Mouse (Mus musculus) inflammation-experienced regulatory T-cells, adult 6 months (primary cell): ENCODE measurements around the gene Rad51d. TPM values are rescaled to one million over a fixed set of nuclear protein-coding genes. Genes with fewer than 3 reads are reported as not detected.
A peak's percentile ranks its signal among the peaks of the same experiment; 100 is the strongest.

ENCODE experiments used
- ATAC-seq: one replicate; pipeline ENCODE4 v1.8.0; 2017
- polyA plus RNA-seq, 3 experiments: library from polyadenylated mRNA; unstranded; fragments of 100-300 nt; shearing (Covaris generic); gene quantifications; one replicate each; pipeline ENCODE4 v1.2.1; 2017

Rad51d gene
- polyA plus RNA-seq, 3 experiments from 2014 or later, result 25.9 to 32.4 (median 30.9) TPM

DNA sequence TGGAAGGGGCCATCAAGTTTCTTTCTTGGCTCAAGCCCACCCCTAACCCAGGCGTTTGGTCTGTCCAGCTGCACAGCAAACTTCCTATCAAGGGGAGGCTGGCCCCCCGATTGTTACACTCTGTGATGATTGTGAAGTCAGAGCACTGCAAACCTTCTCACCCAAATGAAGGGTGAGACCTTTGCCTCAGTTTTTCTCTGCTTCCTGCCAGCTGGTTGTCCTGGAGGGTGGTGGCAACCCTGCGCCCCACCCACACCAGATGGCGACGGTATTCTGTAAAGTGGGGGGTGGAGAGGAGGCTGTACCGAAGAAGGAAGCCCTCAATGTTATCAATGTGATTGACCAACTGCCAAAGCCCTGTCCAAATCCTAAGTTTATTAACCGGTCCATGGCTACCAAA lies 1.5 kb upstream of the Rad51d start, which contains the start of gene Fndc8:
Gene Fndc8 (plus strand): TSS at position 189 of the 400 bp plus-strand sequence.
- no peak for ATAC-seq

DNA sequence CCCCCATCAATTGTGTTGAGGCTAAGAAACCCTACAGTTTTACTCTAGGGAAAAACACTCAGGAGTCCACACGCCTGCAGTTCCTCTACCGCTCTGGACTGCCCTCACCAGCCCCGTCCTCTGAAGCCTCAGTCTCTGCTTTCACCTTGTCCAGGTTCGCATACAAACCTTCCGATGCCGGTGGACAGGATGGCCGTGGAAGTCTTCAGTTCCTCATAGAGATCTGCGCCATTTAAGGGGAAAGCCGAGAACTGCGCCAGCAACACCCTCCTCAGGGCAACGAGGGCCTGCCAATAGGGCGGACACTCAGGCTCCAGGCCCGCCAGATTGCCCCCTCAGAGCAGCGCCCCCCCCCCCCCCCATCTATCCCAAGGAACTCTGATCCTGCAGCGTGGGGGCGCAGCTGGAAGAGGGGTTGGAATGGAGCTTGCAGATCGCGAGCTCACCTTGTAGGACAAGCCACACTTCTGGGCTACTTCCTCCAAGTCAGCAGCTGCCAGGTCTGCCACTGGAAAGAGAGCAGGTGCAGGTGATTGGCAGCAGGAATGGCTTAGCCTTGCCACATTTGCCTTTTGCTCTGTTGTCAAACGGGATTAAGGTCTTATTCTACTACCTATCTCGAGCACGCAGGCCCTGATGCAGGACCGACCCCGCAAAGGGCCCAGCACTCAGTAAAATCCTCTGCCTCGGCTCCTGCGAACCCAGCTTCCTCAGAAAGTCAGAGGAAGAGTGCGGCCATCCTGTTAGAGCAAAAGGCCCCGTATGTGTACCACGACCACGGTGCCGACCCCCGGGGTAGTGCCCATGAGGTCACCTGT lies 681 bp downstream of the Rad51d start:
- peak; percentile 47 for ATAC-seq

DNA sequence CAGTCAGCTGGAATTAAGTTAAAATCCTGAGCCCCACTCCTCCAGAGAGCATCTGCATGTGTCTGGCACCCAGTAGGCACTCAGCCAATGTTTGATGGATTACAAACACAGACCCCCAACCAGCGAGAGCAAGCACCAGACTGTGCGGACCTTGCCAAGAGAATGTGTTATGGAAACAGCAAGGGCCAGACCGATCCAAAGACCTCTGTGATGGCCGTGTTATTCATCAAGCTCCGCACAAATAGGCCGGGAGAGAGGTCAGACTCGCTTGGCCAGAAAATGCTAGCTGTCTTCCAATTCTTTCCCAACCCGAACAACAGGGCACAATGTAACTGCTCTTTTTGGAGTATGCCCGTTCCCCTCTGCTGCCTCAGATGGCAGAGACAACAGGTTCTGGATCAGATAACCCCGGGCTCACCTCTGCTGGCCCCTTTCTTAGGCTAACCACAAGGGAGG lies 1.9 kb downstream of the Rad51d start:
- ATAC-seq, result no peak

DNA sequence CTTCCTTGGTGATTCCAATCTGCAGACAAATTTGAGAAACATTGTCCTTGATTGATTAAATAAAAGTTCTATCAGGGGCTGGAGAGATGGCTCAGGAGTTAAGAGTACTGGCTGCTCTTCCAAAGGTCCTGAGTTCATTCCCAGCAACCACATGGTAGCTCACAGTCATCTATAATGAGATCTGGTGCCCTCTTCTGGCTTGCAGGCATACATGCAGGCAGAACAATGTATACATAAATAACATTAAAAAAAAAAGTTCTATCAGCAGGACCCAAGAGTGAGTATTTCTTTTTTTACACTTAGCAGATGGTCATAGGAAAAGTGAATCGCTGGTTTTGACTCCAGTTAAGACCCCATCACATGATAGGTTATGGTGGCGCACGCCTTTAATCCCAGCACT lies 3.9 kb downstream of the Rad51d start:
- ATAC-seq, result no peak

DNA sequence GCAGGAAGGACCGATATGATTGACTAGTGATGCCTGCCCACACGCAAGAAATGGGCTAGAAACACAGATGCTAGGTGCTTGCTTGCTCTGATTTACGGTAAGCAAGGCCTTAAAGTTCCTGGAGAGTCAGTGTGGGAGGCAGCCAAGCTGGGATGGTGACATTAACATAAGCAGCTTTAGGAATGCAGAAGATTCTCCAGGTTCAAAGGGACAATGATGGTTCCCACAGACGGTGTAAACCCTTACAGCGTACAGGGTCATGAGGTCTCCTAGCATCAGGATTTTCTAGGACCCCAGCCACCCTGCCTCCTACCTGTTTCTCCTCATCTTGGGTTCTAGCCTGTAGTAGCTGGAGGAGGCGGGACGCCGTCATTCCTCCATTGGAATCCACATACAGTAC lies 7.2 kb downstream of the Rad51d start:
- ATAC-seq, result no peak

DNA sequence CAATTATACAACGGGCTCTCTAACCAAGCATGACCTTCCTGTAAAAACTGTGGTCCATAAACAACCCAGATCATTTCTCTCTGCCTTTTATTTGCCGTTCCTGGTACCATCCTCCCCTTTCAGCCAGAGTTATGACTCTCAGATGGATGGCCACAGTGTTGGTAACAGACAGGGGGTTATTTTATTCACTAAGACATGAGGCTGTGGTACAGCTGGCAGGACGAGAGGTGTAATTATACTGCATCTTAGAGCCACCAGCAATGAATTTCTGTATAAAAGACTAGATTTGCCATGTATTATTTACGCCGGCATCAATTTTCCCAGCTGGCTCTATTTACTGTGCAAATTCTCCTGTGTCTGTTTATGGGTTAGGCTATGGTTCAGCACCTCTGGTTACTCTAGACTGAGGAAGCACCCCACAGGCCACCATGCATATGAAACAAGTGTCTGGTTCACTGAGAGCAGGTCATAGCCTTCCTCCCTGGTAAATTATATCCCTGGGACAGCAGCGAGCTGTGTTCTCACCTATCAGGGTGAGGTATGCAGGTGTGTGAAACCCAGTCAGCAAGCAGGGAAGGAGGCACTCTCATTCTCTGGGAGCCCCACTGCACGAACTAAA lies 12.6 kb downstream of the Rad51d start:
- ATAC-seq, result no peak

DNA sequence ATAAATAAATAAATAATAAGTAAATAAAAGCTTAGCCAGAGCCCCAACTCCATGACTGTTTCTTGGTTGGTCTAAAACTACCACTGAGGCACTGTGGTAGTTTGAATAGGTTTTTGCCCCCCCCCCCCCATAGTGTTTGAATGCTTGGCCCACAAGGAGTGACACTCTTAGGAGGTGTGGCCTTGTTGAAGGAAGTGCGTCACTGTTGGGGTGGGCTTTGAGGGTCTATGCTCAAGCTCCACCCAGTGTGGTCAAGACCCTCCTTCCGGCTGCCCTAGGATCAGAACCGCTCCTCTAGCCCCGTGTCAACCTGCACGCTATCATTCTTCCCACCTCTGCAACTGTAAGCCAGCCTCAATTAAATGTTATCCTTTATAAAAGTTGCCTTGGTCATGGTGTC lies 14.8 kb downstream of the Rad51d start:
- no peak for ATAC-seq

DNA sequence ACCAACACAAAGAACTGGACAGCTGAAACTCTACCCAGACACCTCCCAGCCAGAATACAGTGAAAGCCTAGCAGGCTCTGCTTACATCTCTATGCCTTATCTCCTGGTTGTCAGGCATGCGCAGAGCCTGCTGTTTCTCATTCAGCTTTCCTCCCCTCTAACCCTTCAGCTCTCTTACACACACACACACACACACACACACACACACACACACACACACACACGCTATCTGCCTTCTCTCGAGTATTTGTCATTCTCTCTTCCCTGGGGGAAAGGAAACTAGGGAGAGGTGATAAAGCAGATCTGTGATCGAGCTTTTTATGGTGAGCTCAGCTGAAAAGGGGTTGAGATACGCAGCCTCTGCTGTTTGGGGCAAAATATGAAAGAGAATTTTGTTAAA lies 15.5 kb downstream of the Rad51d start:
- no peak for ATAC-seq

DNA sequence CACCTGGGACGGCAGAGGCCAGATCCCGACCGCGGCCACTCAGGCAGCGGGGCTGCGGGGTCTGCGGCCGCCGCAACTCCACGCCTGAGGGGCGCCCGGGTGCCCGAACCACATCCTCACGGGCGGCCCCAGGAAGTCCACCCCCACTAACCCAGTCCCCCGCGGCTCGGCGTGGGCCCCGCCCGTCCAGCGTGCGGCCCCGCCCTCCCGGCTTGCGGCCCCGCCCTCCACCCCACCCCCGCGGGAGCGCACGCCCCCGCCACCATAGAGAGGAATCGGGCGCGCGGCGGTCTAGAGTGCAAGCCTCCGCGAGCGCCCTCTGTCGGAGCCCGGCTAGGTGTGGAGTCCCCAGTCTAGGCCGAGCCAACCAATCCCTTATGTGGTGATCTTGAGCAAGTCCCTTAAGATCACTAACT lies 19.4 kb downstream of the Rad51d start, which contains the start of gene Rffl:
Gene Rffl (minus strand): TSS at position 180 of the 416 bp plus-strand sequence.
- peak; percentile 82 for ATAC-seq

DNA sequence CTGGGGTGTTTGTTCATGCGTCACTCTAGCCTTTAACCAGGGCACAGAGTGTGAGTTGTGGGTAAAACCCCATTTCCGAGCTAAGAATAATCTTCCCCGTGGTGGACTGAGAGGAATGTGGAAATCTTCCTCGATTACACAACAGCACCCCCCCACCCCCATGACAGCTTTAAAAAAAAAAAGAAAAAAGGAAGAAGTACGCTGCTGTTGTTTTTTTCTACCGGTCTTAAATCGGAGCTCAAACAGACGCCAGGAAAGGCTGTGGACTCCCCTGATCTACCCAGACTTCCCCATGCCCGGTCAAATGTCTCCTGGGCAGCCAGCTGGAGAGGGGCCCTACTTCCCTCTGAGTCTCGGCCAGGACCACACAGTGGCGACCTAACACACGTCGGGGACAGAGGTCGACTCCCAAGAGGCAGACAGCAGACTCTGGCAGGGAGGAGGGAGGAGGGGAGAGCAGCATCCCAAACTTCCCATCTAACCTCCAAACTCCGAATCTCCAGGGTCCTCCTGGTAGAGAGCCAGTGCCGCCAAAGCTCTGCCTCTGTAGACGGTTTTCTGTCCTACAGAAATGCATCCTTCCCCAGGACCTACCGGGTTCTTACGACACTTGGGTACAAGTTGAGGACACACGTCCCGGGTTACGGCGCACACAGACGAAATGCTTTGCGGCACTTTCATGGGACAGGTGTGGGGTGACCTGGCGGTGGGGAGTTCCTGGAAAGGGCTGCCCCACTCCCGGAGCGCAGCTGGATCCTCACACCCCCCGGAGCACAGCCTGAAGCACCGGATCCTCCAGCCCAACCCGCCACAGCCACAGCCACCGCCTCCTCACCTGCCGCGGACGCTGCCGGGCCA lies 20.0 kb downstream of the Rad51d start:
- ATAC-seq, result peak; percentile 62

DNA sequence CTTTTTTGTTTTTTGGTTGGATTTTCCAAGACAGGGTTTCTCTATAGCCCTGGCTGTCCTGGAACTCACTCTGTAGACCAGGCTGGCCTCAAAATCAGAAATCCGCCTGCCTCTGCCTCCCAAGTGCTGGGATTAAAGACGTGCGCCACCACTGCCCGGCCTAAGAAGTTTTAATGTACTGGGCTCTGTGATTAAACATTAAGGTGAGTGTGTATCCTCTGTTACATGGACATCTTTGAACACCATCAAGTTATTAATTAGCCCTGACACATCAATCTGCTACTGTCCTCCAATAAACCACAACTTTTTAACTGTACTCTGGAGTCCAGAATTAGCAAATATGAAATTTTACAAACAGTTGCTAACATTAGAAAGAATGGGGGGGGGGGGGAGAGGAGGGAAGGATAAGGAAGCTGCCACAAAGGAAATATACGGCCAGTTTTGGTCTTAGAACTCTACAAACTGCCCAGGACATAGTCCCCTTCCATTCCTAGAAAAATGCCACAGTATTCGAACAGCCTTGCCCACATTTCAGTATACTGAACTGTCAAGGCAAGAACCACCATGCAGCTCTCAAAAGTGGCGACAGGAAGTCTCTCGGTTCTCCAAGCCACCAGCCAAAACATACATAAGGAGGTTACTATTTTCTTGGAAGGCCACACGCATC lies 20.8 kb downstream of the Rad51d start:
- no peak for ATAC-seq

DNA sequence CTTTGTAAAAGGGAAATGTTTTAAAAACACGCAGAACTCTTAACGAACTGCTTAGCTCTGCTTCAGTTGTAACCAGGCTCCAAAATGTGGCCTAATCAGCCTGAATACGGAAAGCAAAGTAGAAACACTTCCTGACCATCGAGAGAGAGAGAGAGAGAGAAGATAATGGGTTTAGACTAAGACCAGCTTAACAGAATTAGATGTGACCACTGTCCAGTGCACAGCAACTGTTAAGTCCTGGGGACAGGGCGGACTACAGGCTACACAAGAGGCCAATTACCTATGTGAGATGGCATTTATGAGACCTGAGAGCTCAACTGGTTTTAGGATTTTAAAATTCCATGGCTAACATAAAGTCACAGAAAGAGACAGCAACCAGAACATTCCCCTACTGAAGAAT lies 22.5 kb downstream of the Rad51d start:
- ATAC-seq, result no peak

DNA sequence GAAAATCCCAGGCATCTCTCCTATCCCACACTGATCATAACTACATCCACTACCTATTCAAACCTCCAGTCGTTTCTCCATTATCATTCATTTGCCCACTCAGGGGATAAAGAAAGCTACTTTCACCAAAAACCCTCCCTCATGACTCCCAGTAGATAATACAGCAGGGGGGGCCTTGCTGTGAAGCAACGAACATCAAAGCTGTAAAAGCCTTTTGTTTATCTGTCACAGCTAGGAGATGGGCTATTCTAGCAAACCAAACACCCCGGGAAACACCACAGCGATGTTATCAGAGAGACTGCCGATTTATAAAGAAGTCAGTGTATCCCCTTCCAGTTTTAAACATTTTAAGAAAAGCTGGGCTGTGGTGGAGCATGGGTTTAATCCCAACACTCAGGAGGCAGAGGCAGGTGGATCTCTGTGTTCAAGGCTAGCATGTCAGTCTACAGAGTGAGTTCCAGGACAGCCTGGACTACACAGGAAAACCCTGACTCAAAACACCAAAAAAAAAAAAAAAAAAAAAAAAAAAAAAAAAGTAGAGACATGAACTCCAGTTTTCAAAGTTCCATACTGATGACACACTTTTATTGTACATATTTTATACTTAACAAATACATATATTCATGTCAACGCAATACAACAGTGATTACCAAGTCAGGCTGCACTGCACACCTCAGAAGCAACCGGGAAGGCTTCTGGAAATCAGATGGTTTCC lies 23.4 kb downstream of the Rad51d start:
- ATAC-seq, result no peak

DNA sequence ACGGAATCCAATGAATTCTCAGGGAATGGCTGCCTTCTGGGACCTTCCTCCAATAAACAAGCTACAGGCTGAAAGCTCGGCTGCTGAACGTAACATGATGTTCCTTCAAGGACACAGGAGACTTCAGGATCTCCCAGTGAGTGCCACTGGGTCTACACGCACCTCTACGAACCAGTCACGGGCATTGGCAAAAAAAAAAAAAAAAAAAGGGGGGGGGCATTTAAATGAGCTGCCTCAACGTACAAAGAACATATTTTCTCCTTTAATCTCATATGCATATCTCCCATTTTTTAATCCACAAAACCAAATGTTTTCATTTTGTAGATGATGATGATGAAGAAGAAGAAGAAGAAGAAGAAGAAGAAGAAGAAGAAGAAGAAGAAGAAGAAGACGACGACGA lies 24.5 kb downstream of the Rad51d start:
- ATAC-seq, result no peak

DNA sequence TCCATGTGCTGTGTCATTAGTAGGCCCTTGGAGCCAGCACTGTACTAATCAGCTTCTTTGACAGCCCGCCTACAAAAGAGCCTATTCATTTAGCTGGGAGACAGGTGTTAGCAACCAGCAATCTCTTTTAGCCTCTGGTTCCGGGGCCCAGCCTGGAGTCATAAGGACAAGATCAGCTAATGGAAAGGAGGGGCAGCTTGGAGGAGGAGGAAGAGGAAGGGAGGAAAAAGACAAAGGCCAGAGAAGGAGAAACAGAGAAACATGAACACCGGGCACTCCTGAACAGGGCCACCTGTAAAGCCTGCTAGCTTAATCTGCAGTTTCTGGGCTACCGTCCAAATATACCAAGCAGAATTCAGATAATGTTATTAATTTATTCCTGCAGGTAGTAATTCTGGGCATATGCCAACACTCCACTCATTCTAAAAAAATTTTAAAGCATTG lies 26.9 kb downstream of the Rad51d start:
- no peak for ATAC-seq

DNA sequence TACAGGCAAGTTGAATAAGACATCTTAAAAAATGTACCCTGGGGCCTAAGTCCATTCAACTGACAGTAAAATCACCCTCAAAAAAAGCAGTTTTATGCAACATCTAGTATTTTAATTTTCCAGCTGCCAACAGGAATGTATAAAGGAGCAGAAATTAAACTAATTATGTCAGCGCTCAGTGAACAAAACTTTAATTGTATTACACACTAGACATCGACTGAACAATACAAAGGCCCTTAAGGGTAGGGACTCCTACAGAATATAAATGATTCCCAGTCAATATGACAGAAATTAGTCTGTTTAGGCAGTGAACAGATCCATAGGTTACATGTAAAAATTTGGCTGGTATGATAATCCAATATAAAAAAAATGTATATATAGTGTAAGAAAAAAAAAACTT lies 27.4 kb downstream of the Rad51d start:
- no peak for ATAC-seq

DNA sequence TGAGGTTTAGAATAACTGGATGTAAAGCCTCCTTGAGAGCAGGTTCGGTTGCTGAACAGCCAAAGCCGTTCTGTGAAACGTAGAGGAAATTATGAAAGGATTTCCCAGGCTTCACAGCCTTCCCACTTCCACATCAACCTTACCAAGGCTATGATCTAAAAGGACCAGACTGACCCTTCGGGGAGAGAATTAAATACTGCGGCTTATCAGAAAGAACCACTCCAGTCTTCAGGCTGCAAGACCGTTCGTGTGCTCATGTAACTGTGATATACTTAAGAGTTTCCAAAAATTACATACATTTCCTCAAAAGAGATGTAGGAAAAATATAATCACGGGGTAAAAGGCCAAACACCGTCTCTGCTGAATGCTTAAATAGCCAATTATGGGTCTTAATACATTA lies 27.8 kb downstream of the Rad51d start:
- no peak for ATAC-seq

DNA sequence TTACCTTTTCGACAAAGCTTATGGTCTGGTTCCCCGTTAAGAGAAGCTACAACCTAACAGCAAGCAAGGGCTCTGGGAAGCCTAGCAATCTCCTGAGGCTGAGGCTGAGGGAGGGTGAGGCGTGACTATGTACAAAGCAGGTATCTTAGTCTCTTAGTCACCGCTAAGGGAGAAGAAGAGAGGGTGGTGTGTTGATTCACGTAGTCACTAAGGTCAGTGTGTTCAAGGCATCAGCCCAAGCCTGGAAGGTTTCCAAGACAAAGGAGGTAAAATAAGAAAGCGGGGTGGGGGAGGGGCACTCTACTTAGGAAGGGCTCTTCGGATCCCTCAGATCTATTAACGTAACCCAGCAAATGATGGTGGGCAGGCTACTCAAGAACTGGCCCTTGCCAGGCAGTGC lies 28.9 kb downstream of the Rad51d start:
- no peak for ATAC-seq

DNA sequence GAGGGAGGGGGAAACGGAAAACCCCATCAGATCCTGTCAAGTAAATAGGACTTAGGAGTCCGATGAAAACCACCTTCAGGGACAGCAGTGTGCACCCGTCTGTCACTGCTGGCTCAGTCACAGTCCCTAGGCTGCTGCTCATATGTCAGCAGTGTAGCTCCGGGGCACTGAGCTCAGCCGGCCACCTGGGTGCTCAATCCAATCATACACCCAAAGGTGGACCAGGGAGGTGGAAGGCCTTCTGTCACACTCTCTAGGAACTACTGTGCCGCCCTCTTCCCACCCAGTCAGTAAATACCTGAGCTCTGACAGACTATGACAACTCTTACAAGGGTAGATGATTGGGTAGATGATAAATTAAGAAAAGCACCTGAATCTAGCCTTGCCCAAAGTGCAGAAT lies 29.7 kb downstream of the Rad51d start:
- no peak for ATAC-seq

DNA sequence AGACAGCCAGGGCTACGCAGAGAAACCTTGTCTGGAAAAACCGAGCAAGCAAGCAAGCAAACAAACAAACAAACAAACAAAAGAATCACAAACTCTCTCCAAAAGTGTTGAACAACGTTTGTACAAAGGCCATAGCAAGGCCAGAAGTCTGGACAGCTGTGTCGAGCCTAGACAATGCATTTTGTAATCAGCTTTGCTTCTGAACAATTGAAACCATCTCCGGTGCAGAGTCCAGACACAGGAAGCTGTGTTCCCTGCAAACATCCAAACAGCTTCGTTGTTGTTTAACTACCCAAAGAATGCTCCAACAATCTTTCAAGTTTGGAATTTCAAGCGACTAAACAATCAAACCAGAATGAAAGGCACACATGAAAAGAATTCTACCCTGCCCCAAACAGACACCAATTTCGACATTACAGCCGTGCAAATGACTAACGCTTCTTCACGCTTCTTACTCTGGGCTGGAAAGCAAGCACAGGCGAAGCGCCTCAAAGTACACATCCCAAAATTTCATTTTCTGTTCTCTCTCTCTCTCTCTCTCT lies 33.0 kb downstream of the Rad51d start:
- ATAC-seq, result no peak

DNA sequence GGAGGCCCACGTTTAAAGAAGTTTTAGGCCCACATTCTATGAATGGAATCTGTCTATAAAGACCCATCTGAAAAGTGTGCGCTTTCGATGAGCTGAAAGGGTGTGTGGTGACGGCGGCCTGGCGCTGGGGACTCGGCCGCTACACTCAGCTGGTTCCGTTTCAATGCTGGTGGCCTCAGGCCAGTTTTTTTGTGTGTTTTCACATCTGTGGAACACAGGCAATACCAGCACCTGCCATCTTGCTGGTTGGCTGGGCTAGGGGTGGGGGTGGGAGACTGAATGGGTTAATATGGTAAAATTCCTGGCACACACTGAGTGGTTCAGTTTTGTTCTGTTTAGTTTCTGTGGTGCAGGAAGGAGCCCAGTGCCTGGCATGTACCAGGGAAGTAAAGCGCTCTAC lies 34.4 kb downstream of the Rad51d start:
- no peak for ATAC-seq
